Mouse (Mus musculus): Measurements from ENCODE around the gene Colec11. TPM values are rescaled to one million over a fixed set of nuclear protein-coding genes. Genes with fewer than 3 reads are reported as not detected.

The Colec11 gene
- polyA plus RNA-seq, 1 experiment from 2014 or later = 17.6 TPM

DNA sequence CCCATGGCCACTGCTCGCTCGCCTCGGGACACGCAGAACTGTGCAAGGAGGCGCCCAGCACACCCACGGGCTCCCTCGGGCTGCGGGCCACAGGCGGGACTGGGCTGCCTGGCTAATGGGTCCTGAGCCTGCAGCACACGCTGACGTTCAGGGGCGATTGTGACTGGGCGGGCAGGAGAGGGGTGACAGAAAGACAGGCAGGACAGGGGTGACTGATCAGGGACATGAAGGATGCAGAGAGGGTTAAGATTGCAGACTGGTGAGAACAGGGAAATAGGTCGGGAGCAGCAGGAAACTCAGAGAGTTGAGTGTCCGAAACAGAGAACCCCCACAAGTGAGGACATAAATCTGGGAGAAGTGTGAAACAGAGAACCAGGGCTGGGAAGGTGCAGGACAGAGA is 70.9 kb downstream of the Colec11 start, which contains the start of gene Dcdc2c:
TSS of gene Dcdc2c (minus strand) at position 101 of the 400 bp plus-strand sequence.
- no peak within 1 kb of the TSS for H3K4me2 ChIP-seq (ENCODE audit: low read depth, low read length)
- no peaks in the 10 kb centered on the region for H3K9me3 ChIP-seq (replicated peaks; ENCODE audit: control insufficient read depth, low read length)
- no peak for ATAC-seq (ENCODE audit: low read depth)
- H3K27ac ChIP-seq (ENCODE audit: low read length) = no peak within 1 kb of the TSS
- WGBS (ENCODE audit: insufficient replicate concordance) = 57% methylated on average over 15 of the region's 15 CpGs
- H3K36me3 ChIP-seq (ENCODE audit: control insufficient read depth, insufficient read depth) = no peaks in the 10 kb centered on the region
- H3K4me3 ChIP-seq (ENCODE audit: low read depth, low read length) = no peak within 1 kb of the TSS
- H3K9ac ChIP-seq (ENCODE audit: low read depth, low read length) = no peak within 1 kb of the TSS
- H3K27me3 ChIP-seq (ENCODE audit: control insufficient read depth, insufficient read depth, low read depth, low read length) = no peaks in the 10 kb centered on the region
- H3K4me1 ChIP-seq (ENCODE audit: control insufficient read depth, low read depth, low read length) = no peaks in the 10 kb centered on the region

DNA sequence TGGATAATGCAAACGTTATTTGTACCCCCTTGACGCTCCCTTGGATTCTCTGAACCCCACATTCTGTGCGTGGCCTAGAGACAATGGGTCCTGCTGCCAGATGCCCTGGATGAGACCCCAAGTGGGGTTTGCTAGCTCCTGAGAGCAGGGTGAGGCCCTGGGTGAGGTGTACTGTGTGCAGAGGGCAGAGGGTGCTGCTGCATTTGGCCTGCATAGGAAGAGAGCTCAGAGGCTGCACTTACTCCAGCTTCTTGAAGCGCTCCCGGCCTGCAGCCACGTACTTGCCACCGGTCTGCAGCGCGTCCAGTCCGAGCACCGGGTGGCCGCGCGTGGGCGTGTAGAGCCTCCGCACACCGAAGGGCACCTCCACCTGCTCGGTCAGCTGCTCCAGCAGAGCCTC is 71.4 kb downstream of the Colec11 start:
- no peak overlapping the region for H3K27ac ChIP-seq (ENCODE audit: low read length)
- H3K4me2 ChIP-seq (ENCODE audit: low read depth, low read length) = no peak overlapping the region
- no peaks in the 10 kb centered on the region for H3K27me3 ChIP-seq (ENCODE audit: control insufficient read depth, insufficient read depth, low read depth, low read length)
- WGBS (ENCODE audit: insufficient replicate concordance) = 60% methylated on average over 18 of the region's 18 CpGs
- ATAC-seq (ENCODE audit: low read depth) = no peak
- H3K4me1 ChIP-seq (ENCODE audit: control insufficient read depth, low read depth, low read length) = no peaks in the 10 kb centered on the region
- H3K4me3 ChIP-seq (ENCODE audit: low read depth, low read length) = no peak overlapping the region
- H3K9ac ChIP-seq (ENCODE audit: low read depth, low read length) = no peak overlapping the region
- H3K36me3 ChIP-seq (ENCODE audit: control insufficient read depth, insufficient read depth) = no peaks in the 10 kb centered on the region
- H3K9me3 ChIP-seq (replicated peaks; ENCODE audit: control insufficient read depth, low read length) = no peaks in the 10 kb centered on the region

DNA sequence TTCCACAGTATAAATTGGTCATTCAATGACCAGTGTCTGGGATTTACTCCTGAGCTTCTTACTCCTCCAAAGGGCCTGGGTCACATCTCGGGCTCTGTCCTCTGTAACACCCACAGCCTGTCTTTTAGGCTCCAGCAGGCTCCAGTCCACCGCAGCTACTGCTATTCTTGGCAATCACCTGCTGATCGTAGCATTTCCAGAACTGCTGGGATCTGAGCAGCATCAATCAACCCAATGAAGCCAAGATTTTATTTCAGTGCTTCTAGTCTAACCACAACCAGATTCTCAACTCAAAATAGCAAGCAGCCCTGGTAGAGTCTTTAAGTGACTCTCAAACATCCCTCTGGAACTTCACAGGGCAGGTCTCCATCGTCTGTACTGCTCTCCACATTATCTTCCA is 74.3 kb downstream of the Colec11 start:
- Histone ChIP-seq H3K9ac (ENCODE audit: low read depth, low read length) (no peak overlapping the region), H3K27me3 (ENCODE audit: control insufficient read depth, insufficient read depth, low read depth, low read length) (no peaks in the 10 kb centered on the region), H3K4me1 (ENCODE audit: control insufficient read depth, low read depth, low read length) (no peaks in the 10 kb centered on the region), H3K4me3 (ENCODE audit: low read depth, low read length) (no peak overlapping the region), H3K36me3 (ENCODE audit: control insufficient read depth, insufficient read depth) (no peaks in the 10 kb centered on the region), H3K4me2 (ENCODE audit: low read depth, low read length) (no peak overlapping the region), H3K9me3 (replicated peaks; ENCODE audit: control insufficient read depth, low read length) (no peaks in the 10 kb centered on the region), H3K27ac (ENCODE audit: low read length) (no peak overlapping the region)
- no peak for ATAC-seq (ENCODE audit: low read depth)
- WGBS (ENCODE audit: insufficient replicate concordance) = 56% methylated on average over 4 of the region's 4 CpGs

Other genes with a start within 250 kb of the Colec11 start
- not detected in 2 replicates for gene Dcdc2c, start 71.0 kb downstream of the Colec11 start, polyA plus RNA-seq (2015; fragmentation: Nextera tagmentation; extraction: Ambion mirVana)
- not detected in 2 replicates for gene Allc, start 40.9 kb downstream of the Colec11 start, polyA plus RNA-seq (2015; fragmentation: Nextera tagmentation; extraction: Ambion mirVana)
- gene Rps7, start 12.6 kb upstream of the Colec11 start, polyA plus RNA-seq (2015; fragmentation: Nextera tagmentation; extraction: Ambion mirVana) = 287 and 343 TPM in 2 replicates
- gene Rnaseh1, start 26.2 kb upstream of the Colec11 start, polyA plus RNA-seq (2015; fragmentation: Nextera tagmentation; extraction: Ambion mirVana) = 10.1 and 10.5 TPM in 2 replicates
- 58.3 and 64.1 TPM in 2 replicates for gene Adi1, start 51.9 kb upstream of the Colec11 start, polyA plus RNA-seq (2015; fragmentation: Nextera tagmentation; extraction: Ambion mirVana)
- 16.7 and 17.2 TPM in 2 replicates for gene Trappc12, start 127.1 kb upstream of the Colec11 start, polyA plus RNA-seq (2015; fragmentation: Nextera tagmentation; extraction: Ambion mirVana)
- gene Eipr1, start 128.4 kb upstream of the Colec11 start, polyA plus RNA-seq (2015; fragmentation: Nextera tagmentation; extraction: Ambion mirVana) = 24.5 and 25.5 TPM in 2 replicates

Measured in liver, embryonic 16.5 days (tissue).